Comparison of ENCODE assay signal across 26 mouse cellular contexts in genomic region chr6:47911650-47912049, GRCm38 (mm10). TPM values are rescaled to one million over a fixed set of nuclear protein-coding genes. Genes with fewer than 3 reads are reported as not detected.
DNase-seq lines count a peak whose midpoint lies in the region; ATAC-seq and TF ChIP-seq lines count a peak whose summit lies in the region.
"Had no signal": no experiment of that assay in that cellular context is flagged by ENCODE, and none has a peak within 500 bp of the region (broad histone marks: within the 10 kb centered on the region; RNA-seq: fewer than 3 reads in every experiment).

No protein-coding gene starts in this region.

- no peak overlapping the region for H3K27ac ChIP-seq in MEL (ENCODE audit: control insufficient read depth, low read depth, low read length)
- no peak overlapping the region for H3K27ac ChIP-seq in lung, postnatal 0 days (ENCODE audit: low read length)
- H3K27ac ChIP-seq: forebrain, embryonic 10.5 days; forebrain, embryonic 13.5 days; heart, adult 2 months; heart, embryonic 10.5 days; heart, embryonic 13.5 days; hindbrain, embryonic 14.5 days; hindbrain, postnatal 0 days had no signal

- TF ChIP-seq EP300 in MEL (IDR thresholded peaks at IDR 0.05; ENCODE audit: low read depth in 1 of 2, low read length in 2 of 2), result no peak
- TF ChIP-seq EP300 in lung, postnatal 0 days (IDR thresholded peaks at IDR 0.05), result no peak

- no peaks in the 10 kb centered on the region for H3K79me2 ChIP-seq in MEL (ENCODE audit: control insufficient read depth, insufficient read depth, low read length, poor library complexity)

- no peaks in the 10 kb centered on the region for H3K27me3 ChIP-seq in MEL (ENCODE audit: control insufficient read depth in 1 of 2, insufficient read depth in 2 of 2, low read length in 2 of 2)
- H3K27me3 ChIP-seq in splenic B cell, adult 2 months (ENCODE audit: control insufficient read depth, insufficient read depth, low read length, poor library complexity, severe bottlenecking), result no peaks in the 10 kb centered on the region
- H3K27me3 ChIP-seq in lung, postnatal 0 days (replicated peaks; ENCODE audit: insufficient read depth, low read length), result no peaks in the 10 kb centered on the region
- H3K27me3 ChIP-seq: forebrain, embryonic 13.5 days; heart, embryonic 13.5 days had no signal

- H3K4me2 ChIP-seq in lung, postnatal 0 days (replicated peaks; ENCODE audit: low read depth, low read length), result no peak overlapping the region
- H3K4me2 ChIP-seq: forebrain, embryonic 13.5 days; heart, embryonic 13.5 days; hindbrain, embryonic 14.5 days had no signal

- no peak overlapping the region for H3K9ac ChIP-seq in MEL (ENCODE audit: control insufficient read depth, low read depth, low read length, poor library complexity, severe bottlenecking)
- H3K9ac ChIP-seq in lung, postnatal 0 days (replicated peaks; ENCODE audit: low read depth), result no peak overlapping the region
- H3K9ac ChIP-seq: forebrain, embryonic 13.5 days; heart, embryonic 13.5 days; hindbrain, embryonic 14.5 days had no signal

- no peak for TF ChIP-seq RAD21 in MEL (IDR thresholded peaks at IDR 0.05; ENCODE audit: low read depth, low read length)

- H3K4me3 ChIP-seq in MEL (ENCODE audit: control insufficient read depth in 1 of 2, insufficient read depth in 1 of 2, low read depth in 2 of 2, low read length in 2 of 2), result no peak overlapping the region
- H3K4me3 ChIP-seq in lung, postnatal 0 days (ENCODE audit: low read depth, low read length), result no peak overlapping the region
- H3K4me3 ChIP-seq: forebrain, embryonic 10.5 days; forebrain, embryonic 13.5 days; heart, adult 2 months; heart, embryonic 10.5 days; heart, embryonic 13.5 days had no signal

- DNase-seq in MEL (ENCODE audit: low read depth, low spot score), result no peak
- peak; percentile 11 for DNase-seq in splenic B cell, adult 2 months (ENCODE audit: low read depth, low spot score)
- no peak for DNase-seq in urinary bladder, postnatal 10 days (ENCODE audit: low spot score)
- no peak for DNase-seq in lung, postnatal 0 days (ENCODE audit: low spot score)
- no peak for DNase-seq in embryo, embryonic 11 days
- DNase-seq: adrenal gland, adult 8-10 months; adrenal gland, postnatal 36 days; cerebellum, adult 18-20 months; cerebellum, adult 9-10 months; cerebellum, postnatal 25 days; gastrocnemius, postnatal 25 days; heart, adult 2 months; heart, postnatal 14 days; heart, postnatal 4 days had no signal

- H3K9me3 ChIP-seq in MEL (replicated peaks; ENCODE audit: insufficient read depth, low read length), result no peaks in the 10 kb centered on the region
- no peaks in the 10 kb centered on the region for H3K9me3 ChIP-seq in lung, postnatal 0 days (ENCODE audit: low read length)
- H3K9me3 ChIP-seq: forebrain, embryonic 10.5 days; forebrain, embryonic 13.5 days; G1E; heart, embryonic 10.5 days; heart, embryonic 13.5 days had no signal

- no peak for TF ChIP-seq CTCF in MEL (IDR thresholded peaks at IDR 0.05 in 2 of 3, conservative IDR thresholded peaks at IDR 0.05 in 1 of 3; ENCODE audit: control insufficient read depth in 1 of 3, insufficient read depth in 1 of 3, low read depth in 2 of 3, low read length in 3 of 3, poor library complexity in 1 of 3, severe bottlenecking in 1 of 3)
- no peak for TF ChIP-seq CTCF in lung, postnatal 0 days (IDR thresholded peaks at IDR 0.05)

- ATAC-seq in granulocyte monocyte progenitor cell, adult 5-6 weeks (replicated peaks; ENCODE audit: poor library complexity, severe bottlenecking), result peak; percentile 62
- no peak for ATAC-seq in lung, postnatal 0 days
- ATAC-seq: activated CD4-positive, CD25-positive, alpha-beta regulatory T cell, adult 4 months; forebrain, embryonic 13.5 days; forebrain, embryonic 16.5 days; hindbrain, postnatal 0 days; inflammation-experienced regulatory T-cells, adult 6 months; intestine, embryonic 16.5 days had no signal

- peaks cover 0 to 5% of the 10 kb centered on the region in 2 experiments; a peak in 1 of 4 replicates for H3K4me1 ChIP-seq in MEL (ENCODE audit: control insufficient read depth in 1 of 2, insufficient read depth in 2 of 2, low read length in 2 of 2)
- no peaks in the 10 kb centered on the region for H3K4me1 ChIP-seq in lung, postnatal 0 days (ENCODE audit: insufficient read depth, low read depth, low read length)
- H3K4me1 ChIP-seq: forebrain, embryonic 10.5 days; forebrain, embryonic 13.5 days; heart, embryonic 10.5 days; heart, embryonic 13.5 days had no signal

- peaks cover 0 to 6% of the 10 kb centered on the region in 2 experiments; a peak in 2 of 4 replicates for H3K36me3 ChIP-seq in MEL (ENCODE audit: control insufficient read depth in 1 of 2, insufficient read depth in 2 of 2, low read length in 2 of 2)
- H3K36me3 ChIP-seq in splenic B cell, adult 2 months (ENCODE audit: control insufficient read depth, insufficient read depth, low read length, poor library complexity, severe bottlenecking), result peaks cover 2% of the 10 kb centered on the region; the same call in 1 of the 2 replicates
- H3K36me3 ChIP-seq in lung, postnatal 0 days (ENCODE audit: insufficient read depth, low read length), result 0 out of 2 replicates have a peak, but pooled peaks cover 7% of the 10 kb centered on the region

- 52% methylated on average over 1 of the region's 1 CpGs for WGBS in lung, postnatal 0 days

- TF ChIP-seq POLR2A in MEL (IDR thresholded peaks at IDR 0.05; ENCODE audit: control insufficient read depth in 1 of 2, insufficient read depth in 1 of 2, low read depth in 1 of 2, low read length in 2 of 2, poor library complexity in 1 of 2), result no peak

TF ChIP-seq in MEL, 35 proteins besides CTCF, POLR2A, EP300 and RAD21:
- TF ChIP-seq ZNF384 (IDR thresholded peaks at IDR 0.05; ENCODE audit: low read depth, low read length), result peak; percentile 96
- 0 out of 2 replicates have a peak, but pooled peaks have one; percentile 19 for TF ChIP-seq SIN3A (IDR thresholded peaks at IDR 0.05; ENCODE audit: low read length)
- no peak for TF ChIP-seq CHD2 (IDR thresholded peaks at IDR 0.05; ENCODE audit: low read length)
- no peak for TF ChIP-seq MEF2A (IDR thresholded peaks at IDR 0.05; ENCODE audit: extremely low read depth, insufficient replicate concordance, low read depth, low read length, poor library complexity, severe bottlenecking)
- no peak for TF ChIP-seq JUND (IDR thresholded peaks at IDR 0.05; ENCODE audit: low read depth, low read length)

RNA-seq across cellular contexts. Expression of gene Zfp212, which starts 8.6 kb away (rescaled TPM):
- total RNA-seq in MEL (2012; rRNA removed), result 7.1 and 7.4 TPM in 2 replicates
- 10 to 100 TPM in 1 of 2 experiments, not detected in 1; 17.5 TPM for polyA plus RNA-seq in MEL (2012; ENCODE audit: insufficient read depth in 1 of 2, insufficient read length in 2 of 2, low read depth in 1 of 2, low replicate concordance in 2 of 2, missing spikeins in 1 of 2)
- 8.3 and 13.9 TPM in 2 replicates for total RNA-seq in granulocyte monocyte progenitor cell, adult 5-6 weeks (2014; fragmentation: Nextera tagmentation)
- 7.3 and 11.5 TPM in 2 replicates for total RNA-seq in granulocyte monocyte progenitor cell, adult 5-6 weeks (2017)
- polyA plus RNA-seq in lung, postnatal 0 days (2015; fragmentation: Nextera tagmentation; extraction: Ambion mirVana), result 15.2 and 16.7 TPM in 2 replicates

RNA-seq across cellular contexts. Expression of gene Zfp282, which starts 34.6 kb away (rescaled TPM):
- total RNA-seq in MEL (2012; rRNA removed), result 8.2 and 8.5 TPM in 2 replicates
- polyA plus RNA-seq in MEL (2012; ENCODE audit: insufficient read depth in 1 of 2, insufficient read length in 2 of 2, low read depth in 1 of 2, low replicate concordance in 2 of 2, missing spikeins in 1 of 2), result 10 to 100 TPM in 1 of 2 experiments, not detected in 1; 13.8 TPM
- total RNA-seq in granulocyte monocyte progenitor cell, adult 5-6 weeks (2014; fragmentation: Nextera tagmentation), result 10.0 and 11.3 TPM in 2 replicates
- 12.0 and 14.2 TPM in 2 replicates for total RNA-seq in granulocyte monocyte progenitor cell, adult 5-6 weeks (2017)
- polyA plus RNA-seq in lung, postnatal 0 days (2015; fragmentation: Nextera tagmentation; extraction: Ambion mirVana), result 9.0 and 9.6 TPM in 2 replicates

RNA-seq across cellular contexts. Expression of gene Zfp956, which starts 41.5 kb away (rescaled TPM):
- total RNA-seq in MEL (2012; rRNA removed), result 8.1 and 11.0 TPM in 2 replicates
- 10 to 100 TPM in 1 of 2 experiments, not detected in 1; 13.1 TPM for polyA plus RNA-seq in MEL (2012; ENCODE audit: insufficient read depth in 1 of 2, insufficient read length in 2 of 2, low read depth in 1 of 2, low replicate concordance in 2 of 2, missing spikeins in 1 of 2)
- 5.8 and 8.1 TPM in 2 replicates for total RNA-seq in granulocyte monocyte progenitor cell, adult 5-6 weeks (2014; fragmentation: Nextera tagmentation)
- 7.5 and 7.8 TPM in 2 replicates for total RNA-seq in granulocyte monocyte progenitor cell, adult 5-6 weeks (2017)
- polyA plus RNA-seq in lung, postnatal 0 days (2015; fragmentation: Nextera tagmentation; extraction: Ambion mirVana), result 4.7 and 5.3 TPM in 2 replicates
